Mouse (Mus musculus): Measurements from ENCODE around the gene Hoxd8.
A peak's percentile ranks its signal among the peaks of the same experiment; 100 is the strongest.

Gene Hoxd8

DNA sequence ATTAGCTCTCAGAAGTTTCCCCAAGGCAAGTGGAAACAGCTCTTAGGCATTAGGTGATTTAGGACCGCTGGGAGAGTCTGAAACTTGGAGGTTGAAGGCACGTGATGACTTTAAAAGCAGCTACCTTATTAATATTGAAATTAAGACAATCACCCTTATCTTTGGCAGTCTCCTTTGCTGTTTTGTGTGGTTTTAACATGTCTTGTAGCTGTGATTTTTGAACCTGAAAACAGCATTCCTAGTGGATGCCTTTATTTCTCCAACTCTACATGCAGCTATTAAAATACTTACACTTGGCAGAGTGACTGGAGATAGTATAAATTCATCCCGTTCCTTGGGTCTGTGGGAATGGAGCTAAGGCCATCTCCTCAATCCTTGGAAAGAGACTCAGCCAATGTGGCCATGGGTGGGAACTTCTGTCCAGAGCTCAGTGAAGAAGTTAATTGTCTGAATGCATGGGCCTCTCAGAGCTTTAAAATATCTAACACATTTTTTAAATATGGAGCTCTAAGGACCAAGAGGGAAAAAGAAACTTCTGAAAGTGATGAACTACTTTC is 33.7 kb upstream of the Hoxd8 start:
- no peak for DNase-seq

DNA sequence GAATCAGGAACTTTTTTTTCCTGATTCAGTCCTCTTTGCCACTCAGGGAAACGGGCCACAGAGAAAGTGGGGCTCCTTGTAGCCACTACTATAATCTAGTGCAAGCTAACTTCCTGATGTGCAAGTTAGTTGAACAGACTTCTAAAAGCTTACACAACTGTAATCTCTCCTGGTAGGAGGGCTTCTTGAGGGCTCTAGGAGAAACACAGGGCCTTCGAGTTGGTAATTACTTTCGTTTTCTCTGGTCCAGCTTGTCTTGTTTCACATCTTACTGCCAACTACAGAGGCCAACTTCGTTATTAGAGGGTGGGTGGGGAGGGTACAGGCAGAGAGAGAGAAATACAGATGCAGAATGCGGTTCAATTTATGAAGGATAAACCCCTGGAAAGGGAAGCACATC is 32.6 kb upstream of the Hoxd8 start:
- no peak for DNase-seq

DNA sequence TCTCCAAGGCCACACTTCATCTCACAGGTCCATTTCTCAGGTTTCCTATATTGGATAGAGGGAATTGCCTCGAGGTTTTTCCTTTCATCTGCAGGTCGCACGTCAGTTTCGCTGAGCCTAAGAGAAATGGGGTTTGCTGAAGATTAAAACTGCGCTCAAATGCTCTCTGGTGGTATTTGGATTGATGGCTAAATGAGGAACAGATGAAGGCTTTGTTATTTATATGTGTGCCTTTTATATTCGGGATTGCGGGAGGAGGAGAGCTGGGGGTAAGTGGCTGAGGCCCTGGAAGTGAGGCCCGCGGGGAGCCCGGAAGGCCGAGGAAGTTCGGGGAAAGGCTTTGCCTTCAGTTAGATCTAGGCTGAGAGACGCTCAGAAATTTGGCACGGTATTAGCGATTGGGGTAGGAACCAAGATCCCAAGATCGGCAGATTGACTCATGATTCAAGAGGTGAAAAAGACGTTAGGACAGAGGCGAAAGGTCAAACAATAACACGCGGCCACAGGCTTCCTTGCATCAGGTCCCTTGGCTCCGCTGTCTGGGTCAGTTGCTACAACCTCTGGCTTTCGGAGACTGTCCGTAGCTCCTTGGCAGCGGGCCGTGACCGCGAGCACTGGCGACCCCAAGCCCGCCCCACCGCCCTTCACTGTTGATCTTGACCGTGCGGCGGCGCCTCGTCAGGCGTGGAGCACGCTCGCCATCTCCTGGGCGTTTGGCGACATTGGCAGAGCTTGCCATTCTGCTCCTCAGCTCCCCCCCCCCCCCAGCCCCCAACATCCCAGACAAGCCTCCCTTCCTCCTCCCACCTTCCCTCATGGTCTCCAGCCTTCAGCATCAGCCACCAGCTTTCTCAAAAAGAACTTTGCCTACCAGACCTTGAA is 31.7 kb upstream of the Hoxd8 start:
- DNase-seq = peak; percentile 66

DNA sequence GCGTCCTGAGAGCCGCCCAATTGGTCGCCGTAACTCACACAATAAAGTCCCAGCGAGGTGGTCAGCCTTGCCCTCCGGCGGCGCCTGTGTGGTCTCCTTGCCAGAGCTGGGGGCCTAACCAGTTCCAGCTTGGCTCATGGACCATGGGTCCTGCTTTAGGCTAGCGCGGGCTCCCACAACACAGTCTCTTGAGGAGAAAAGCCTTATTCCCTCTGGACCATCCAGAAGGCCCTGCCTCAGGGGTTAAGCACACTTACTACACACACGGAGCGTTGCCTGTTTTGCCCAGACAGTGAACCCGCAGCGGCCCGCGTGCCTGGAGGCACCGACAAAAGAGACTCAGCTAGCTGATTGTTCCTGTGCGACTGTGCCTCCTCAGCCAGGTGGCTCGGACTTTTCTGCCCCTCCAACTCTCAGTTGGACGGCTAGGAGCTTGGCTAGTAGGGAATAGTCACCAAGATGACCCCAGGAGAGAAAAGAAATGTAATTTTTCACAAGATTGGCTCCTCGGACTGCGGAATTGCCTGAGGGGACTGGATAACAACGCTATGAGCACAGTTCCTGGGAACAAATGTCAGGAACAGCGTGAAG is 30.5 kb upstream of the Hoxd8 start:
- DNase-seq = no peak

DNA sequence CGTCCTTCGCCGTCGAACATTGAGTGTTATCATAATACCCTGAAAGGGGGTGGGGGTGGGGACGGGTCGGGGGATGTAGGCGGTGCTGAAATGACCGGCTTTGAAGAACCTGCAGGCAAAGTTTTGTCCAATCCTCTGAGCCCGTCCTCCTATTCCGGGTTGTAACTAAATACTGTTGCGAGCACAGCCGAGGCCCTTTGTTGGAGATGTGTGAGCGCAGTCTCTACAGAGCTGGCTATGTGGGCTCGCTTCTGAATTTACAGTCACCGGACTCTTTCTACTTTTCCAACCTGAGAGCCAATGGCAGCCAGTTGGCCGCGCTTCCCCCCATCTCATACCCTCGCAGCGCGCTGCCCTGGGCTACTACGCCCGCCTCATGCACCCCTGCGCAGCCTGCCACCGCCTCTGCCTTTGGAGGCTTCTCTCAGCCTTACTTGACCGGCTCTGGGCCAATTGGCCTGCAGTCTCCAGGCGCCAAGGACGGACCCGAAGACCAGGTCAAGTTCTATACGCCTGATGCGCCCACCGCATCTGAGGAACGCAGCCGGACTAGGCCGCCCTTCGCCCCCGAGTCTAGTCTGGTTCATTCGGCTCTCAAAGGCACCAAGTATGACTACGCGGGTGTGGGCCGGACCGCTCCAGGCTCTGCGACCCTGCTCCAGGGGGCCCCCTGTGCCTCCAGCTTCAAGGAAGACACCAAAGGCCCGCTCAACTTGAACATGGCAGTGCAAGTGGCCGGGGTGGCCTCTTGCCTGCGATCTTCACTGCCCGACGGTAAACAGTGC is 29.3 kb upstream of the Hoxd8 start, which contains the start of gene Hoxd12:
Gene Hoxd12, plus strand, starts transcription at position 133 of the 785 bp plus-strand sequence.
- no peak for DNase-seq

DNA sequence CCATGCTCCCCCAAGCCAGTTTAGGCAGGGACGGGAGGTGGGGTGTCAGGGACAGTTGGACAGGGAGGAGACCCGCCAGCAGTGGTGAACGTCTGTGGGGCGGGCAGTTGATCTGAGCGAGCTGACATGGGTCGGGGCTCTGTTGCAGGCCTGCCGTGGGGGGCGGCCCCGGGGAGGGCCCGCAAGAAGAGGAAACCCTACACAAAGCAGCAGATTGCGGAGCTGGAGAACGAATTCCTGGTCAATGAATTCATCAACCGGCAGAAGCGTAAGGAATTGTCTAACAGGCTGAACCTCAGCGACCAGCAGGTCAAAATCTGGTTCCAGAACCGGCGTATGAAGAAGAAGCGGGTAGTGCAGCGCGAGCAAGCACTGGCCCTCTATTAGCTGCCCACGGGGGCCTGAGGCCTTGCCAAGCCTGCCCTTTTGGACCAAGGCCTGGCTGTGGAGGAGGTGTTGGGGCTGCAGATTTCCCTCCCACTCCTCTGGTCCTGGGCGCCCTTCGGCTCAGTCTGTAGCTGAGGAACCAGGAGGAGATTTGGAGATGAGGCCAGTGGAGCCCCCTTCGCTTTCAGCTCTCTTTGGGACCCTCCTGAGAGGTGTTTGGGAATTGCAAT is 28.6 kb upstream of the Hoxd8 start:
- no peak for DNase-seq

DNA sequence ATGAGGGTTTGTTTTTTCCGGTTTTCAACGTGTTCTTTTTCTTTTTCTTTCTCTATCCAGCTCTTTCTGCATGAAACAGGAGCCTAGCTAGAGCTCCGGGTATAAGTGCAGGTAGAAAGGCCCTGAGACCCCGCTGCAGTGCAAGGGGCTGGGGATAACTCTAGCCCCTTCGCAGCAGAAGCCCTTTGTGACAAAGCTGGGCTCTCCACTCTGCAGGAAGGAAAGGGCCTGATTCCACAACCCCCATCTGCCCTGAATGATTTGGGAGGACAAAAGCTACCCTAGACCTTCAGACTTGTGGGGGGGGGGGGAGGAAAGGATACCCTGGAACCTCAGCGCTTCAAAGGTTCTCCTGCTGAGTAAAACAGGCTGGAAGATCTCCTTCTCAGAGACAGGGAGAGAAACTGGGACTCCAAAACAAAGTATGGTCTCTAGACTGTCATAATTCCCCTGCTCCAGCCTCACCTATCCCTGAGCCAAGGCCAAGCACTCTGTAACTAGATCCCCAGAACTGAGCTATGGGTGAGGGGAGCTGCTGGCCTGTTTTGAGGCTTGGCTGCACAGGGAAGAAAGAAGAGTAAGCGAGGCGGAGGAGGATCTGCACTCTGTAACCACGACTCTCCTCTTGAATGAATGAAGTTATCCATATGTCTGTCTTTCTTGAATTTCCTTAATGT is 27.9 kb upstream of the Hoxd8 start:
- DNase-seq = no peak

DNA sequence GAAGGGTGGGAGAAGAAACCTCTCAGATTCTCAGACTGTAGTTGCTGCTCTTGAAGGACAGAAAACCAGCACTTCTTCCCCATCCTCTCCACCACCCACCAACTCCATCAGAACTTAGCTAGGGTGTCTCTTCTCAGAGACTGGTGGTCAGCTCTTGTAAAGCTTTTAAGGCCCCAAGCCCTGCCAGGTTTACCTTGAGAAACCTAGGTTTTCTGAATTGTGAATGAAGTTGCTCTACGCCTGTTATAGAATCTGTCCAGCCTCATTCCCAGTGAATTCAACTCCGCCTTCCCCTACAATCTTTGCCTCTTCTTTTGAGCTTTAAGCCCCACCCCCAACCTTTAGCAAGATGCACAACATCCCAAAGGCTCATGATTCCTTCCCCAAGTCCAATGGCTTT is 27.3 kb upstream of the Hoxd8 start:
- DNase-seq = no peak

DNA sequence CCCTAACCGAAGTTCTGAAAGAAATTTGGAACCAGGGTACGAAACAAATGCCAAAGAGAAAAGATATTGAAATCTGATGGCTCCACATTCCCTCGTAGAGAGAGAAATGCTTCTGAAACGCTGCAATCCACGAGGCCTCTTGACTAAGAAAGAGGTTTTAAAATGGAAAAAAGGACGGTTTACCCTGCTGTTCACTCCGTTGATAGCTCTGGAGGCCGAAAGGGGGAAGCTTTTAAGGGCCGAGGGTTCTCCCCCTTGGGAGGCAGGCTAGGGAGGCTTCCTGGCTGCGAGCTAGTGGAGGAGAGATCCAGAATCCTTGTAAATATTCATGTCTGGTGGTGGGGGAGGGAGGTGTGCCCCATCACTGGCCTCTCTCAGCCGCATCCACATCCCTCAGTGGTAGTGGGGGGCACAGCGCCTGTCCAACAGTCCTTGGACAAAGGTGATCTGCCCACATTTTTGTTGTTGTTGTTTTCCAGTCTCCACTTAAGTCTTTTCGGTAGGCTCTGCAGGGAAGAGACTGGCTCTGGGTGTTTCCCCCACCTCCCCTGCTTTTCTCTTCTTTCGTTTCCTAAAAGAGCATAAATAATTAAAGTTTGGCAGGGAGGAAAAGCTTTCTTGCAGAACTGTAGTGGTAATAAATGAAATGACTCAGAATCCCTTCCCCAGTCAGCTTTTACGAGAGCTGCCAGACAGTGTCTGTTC is 25.4 kb upstream of the Hoxd8 start, which contains the start of gene Hoxd11:
Gene Hoxd11, plus strand, starts transcription at position 667 of the 705 bp plus-strand sequence.
- DNase-seq = no peak

DNA sequence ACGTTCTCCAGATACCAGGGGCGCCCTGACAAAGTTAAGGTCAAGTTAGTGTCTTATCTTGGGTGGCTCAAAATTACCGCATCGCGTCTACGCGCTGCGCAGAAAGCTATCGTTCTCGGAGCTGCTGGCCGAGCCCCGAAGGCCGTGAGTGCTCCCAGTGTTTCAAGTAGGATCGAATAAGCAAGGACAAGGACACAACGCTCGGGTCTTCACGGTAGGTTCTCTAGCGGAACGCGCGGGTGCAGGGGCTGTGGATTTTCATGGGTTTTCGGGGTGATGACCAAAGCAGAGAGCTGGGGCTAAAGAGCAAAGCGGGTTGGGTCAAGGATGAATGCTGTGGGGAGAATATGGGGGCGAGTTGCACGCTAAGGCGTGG is 24.8 kb upstream of the Hoxd8 start:
- no peak for DNase-seq

DNA sequence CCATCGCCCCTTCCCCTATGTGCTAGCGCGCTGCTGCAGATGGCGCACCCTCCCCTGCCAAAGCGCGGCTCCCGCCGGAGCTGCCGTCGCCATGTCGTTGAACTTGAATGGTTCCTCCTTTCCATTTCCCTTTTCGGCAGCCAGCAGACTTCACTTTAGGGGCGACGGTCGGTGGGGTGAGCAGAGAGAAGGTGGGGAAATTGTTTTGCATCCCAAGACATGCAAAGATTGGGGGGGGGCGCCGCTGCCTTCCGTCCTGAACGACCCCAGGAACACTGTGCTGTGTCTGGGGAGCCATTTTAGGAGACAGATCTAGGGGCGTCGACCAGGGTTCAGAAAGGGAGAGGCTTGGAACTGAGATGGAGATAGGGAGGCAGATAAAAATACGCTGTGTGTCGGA is 24.4 kb upstream of the Hoxd8 start:
- no peak for DNase-seq

DNA sequence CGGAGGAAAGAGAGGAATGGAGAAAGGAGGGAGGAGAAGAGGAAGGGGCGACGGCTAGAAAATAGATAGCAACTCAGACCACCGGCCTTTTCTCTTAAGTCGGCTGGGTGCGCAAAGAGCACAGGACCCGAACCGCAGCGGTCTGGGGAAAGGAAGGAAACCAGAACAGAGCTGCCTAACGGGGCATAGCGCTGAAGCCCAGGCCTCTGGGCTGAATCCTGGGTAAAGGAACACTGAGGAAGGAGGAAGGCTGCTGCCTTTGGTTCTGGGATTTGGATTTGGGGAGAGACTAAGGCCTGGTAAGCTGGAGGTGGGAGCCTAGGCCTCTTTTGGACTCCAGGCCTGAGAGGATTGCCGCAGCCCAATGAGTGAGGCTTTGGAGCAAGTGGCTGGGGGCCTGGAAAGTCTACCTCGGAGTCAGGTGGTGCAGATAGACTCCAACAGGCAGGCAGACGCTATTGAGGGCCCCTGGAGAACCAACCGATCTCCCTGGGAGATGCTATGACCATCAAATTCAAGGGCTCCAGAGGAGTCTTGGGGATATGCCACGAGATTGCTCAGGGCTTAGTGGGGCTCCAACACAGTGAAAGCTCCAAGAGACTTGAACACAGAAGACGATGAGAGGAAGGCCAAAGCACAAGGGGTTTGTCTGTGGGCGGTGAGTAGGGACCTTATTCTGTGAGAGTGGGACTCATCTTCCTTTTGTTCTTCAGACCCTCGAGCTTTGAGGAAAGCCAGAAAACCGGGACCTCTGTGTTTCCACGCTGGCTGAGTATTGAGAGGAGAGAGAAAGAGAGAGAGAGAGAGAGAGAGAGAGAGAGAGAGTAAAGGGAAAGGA is 23.6 kb upstream of the Hoxd8 start:
- no peak for DNase-seq

DNA sequence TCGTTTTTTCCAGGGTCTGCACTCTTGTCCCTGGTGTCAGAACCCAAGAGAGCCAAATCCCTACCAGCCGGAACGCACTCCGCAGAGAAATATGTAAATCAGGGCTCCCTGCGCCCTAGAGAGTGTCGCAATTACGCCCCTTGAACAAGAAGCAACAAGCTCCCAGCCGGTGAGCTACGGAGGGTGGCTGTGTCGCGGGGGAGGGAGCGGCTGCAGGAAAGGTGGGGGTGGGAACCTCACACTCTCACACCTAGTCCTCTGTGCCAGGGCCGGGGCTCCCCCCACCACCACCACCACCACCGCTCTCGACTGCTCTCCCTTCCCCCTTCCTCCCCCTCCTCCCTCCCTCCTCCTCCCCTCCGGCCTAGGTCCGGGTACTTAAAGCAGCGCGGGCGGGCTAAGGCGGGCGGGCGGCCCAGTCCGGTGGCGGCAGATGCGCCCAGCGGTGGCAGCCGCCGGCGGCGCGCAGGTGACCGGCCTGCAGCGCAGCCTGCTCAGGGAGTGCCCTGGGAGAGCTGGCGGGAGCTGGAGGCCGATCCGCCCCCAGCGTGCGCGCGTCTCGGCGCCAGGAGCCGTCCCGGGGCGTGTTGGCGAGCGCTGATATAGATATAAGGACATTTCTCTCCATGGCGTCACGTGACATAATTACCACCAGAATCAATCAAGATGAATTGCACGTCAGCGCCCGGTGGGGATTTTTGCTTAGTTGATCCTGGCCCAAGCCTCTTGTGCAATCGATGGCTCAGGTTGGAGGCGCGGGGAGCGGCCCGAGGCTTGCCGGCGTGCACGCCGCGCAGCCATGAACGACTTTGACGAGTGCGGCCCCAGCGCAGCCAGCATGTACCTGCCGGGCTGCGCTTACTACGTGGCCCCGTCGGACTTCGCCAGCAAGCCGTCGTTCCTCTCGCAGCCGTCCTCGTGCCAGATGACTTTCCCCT is 22.6 kb upstream of the Hoxd8 start:
- DNase-seq = no peak

DNA sequence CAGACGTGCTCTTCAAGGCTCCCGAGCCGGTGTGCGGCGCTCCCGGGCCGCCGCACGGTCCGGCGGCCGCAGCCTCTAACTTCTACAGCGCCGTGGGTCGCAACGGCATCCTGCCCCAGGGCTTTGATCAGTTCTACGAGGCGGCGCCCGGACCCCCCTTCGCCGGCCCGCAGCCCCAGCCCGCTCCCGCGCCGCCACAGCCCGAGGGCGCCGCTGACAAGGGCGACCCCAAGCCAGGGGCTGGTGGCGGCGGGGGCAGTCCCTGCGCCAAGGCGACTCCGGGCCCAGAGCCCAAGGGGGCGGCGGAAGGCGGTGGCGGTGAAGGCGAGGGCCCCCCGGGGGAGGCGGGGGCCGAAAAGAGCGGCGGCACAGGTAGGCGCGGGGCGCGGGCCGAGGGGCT is 21.6 kb upstream of the Hoxd8 start:
- DNase-seq = no peak

DNA sequence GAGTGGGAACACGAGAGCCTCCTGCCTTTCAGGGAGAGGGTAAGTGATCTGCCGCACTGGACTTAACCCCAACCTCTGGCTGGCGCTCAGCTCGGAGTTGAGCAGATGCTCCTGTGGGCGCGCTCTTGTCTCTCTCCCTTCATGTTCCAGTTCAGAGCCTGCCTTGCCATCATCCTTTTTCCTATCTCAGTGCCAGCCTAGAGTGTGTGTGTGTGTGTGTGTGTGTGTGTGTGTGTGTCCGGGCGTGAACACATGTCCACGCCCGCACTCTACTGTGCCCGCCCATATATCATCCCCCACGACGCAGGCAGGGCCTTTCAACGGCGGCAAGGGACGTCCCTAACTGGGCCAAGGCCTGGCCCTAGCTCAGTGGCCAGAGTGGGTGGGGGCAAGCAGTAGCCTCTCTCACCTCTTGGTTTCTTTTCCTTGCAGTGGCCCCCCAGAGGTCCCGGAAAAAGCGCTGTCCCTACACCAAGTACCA is 20.9 kb upstream of the Hoxd8 start:
- DNase-seq = no peak

DNA sequence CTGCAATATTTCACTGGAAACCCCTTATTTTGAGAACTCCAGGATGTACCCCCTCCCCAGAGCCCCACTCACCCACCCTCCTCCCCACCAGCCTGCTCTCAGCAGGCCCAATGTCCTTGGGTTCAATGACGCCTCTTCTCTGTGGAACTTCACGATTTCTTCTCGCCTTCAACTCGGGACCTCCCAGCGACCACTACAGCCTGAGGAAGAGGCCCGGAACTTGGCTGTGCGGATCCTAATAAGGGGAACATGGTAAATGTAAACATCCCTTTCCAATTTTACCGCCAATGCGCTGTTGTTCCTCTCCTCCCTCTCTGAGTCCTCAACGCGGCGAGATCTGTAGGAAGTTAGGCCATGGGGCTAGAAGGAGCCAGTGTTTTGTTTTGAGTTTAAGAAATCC is 20.3 kb upstream of the Hoxd8 start:
- DNase-seq = no peak

DNA sequence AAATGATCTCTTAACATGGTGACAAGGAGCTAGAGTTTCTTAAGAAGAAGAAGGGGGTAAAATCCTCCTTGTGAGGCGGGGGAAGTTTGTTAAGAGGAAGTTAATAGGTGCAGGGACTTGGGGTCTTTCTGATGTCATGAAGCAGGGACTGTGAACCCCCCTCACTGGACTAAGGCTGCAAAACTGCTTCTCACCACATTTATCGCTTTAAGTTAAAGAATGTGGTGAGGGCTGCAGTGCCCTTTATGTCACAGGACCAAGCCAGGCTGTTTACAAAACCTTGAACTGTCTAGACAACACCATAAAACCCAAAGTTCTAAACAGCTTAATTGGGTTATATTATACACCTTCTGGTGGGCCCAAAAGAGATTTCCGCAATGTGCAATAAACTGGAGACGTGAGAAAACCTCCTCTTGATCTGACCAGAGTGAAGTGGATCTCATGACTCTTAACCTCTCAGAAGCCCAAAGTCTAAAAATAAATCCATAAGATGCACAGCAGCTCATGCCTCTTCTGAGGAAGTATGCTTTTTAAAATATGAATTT is 19.3 kb upstream of the Hoxd8 start:
- no peak for DNase-seq

DNA sequence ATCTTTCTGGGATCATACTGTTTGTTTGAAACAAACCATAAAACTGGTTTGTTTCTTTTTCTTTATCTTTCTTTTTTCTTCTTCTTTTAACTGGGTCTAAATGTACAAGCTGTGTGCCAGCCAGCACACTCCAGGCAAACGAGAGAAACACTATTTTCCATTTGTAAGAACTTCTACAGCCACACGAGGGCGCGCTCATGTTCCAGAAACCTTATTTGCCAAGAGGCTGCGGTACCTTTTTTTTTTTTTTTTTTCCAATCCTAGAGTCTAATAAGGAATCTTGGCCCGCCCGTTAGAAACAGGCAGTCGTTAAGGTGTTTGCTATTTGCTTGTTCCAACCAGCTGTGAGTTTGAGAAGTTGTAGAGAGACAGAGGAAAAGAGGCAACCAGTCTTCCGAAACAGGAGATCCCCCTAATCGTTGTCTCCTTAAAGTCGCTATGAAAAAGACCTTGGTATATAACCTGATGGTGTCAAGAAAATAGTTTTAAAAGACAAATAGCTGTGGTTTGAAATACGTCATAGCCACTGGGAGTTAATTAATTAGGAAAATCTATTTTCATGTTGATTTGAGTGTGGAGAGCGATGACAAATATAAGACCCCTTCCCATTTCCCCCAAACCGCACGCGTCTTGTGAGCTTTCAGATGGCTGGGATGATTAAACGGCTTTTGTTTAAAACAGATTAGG is 18.0 kb upstream of the Hoxd8 start:
- peak; percentile 63 for DNase-seq

Data from right cerebral cortex, postnatal 4 days (tissue).